Mouse (Mus musculus) hindbrain, embryonic 13.5 days (tissue): ENCODE results near the gene Nbdy. TPM values are rescaled to one million over a fixed set of nuclear protein-coding genes. Genes with fewer than 3 reads are reported as not detected.

Experiments
- polyA plus RNA-seq: library from polyadenylated mRNA; unstranded; fragments of >200 nt; fragmentation: Nextera tagmentation; extraction: Ambion mirVana; gene quantifications from 2 replicates; pipeline ENCODE4 v1.2.1, GENCODE M21; 2015

Gene Nbdy
- polyA plus RNA-seq, 1 experiment from 2014 or later: 120 TPM

Other genes with a start within 250 kb of the Nbdy start
- gene Ubqln2, start 225.4 kb upstream of the Nbdy start, polyA plus RNA-seq: 46.6 and 48.2 TPM in 2 replicates
- gene Cypt3, start 165.0 kb upstream of the Nbdy start, polyA plus RNA-seq: not detected in 2 replicates
- 3.3 and 3.6 TPM in 2 replicates for gene Kctd12b, start 27.2 kb upstream of the Nbdy start, polyA plus RNA-seq
- 21.0 and 22.4 TPM in 2 replicates for gene Spin2c, start 108.6 kb downstream of the Nbdy start, polyA plus RNA-seq